Mouse (Mus musculus): ENCODE measurements around the gene Tbc1d2b. TPM values are rescaled to one million over a fixed set of nuclear protein-coding genes. Genes with fewer than 3 reads are reported as not detected.

Tbc1d2b gene
- polyA plus RNA-seq, 1 experiment from 2014 or later: 9.9 TPM

DNA sequence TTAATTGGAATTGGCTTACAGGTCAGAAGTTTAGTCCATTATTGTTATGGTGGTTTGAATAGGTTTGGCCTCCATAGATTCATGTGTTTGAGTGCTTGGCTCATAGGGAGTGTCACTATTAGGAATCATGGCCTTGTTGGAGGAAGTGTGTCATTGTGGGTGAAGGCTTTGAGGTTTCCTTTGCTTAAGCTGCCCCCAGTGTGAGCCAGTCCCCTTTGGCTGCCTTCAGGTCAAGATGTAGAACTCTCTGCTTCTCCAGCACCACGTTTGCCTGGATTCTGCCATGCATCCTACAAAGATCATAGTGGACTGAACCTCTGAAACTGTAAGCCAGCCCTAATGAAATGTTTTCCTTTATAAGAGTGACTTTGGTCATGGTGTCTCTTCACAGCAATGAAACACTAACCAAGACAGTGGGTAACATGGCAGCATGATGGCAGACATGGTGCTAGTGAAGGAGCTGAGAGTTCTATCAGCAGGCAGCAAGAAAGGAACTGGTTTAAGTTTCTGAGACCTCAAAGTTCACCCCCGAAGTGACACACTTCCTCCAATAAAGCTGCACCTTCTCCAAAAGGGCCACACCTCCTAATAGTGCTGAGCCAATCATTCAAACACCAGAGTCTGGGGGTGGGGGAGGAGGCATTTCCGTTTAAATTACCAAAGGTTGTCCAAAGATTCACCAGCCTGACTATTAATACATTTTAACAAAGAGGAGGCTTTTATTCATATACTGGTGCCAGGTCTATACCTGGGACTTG, 23.2 kb upstream of the Tbc1d2b start:
- Histone ChIP-seq H3K27ac (replicated peaks; ENCODE audit: low read depth, low read length) (no peak overlapping the region), H3K27me3 (ENCODE audit: control insufficient read depth, insufficient read depth, low read length) (no peaks in the 10 kb centered on the region), H3K9ac (replicated peaks; ENCODE audit: low read length) (no peak overlapping the region), H3K9me3 (replicated peaks; ENCODE audit: control insufficient read depth, low read length) (no peaks in the 10 kb centered on the region), H3K4me3 (ENCODE audit: low read depth, low read length) (no peak overlapping the region), H3K4me2 (ENCODE audit: low read depth, low read length) (no peak overlapping the region), H3K36me3 (replicated peaks; ENCODE audit: control insufficient read depth, insufficient read depth, low read depth, low read length) (no peaks in the 10 kb centered on the region), H3K4me1 (ENCODE audit: control insufficient read depth, insufficient read depth, low read length) (no peaks in the 10 kb centered on the region)
- ATAC-seq (replicated peaks; ENCODE audit: insufficient number of reproducible peaks, low FRiP score, low TSS enrichment, low read depth): no peak
- DNase-seq (ENCODE audit: low spot score): no peak
- WGBS: 62% methylated on average over 3 of the region's 3 CpGs

- WGBS: 90% methylated on average over 3 of the region's 3 CpGs
- Histone ChIP-seq H3K4me1 (ENCODE audit: control insufficient read depth, insufficient read depth, low read length) (no peaks in the 10 kb centered on the region), H3K9ac (replicated peaks; ENCODE audit: low read length) (no peak overlapping the region), H3K4me2 (ENCODE audit: low read depth, low read length) (no peak overlapping the region), H3K27me3 (ENCODE audit: control insufficient read depth, insufficient read depth, low read length) (no peaks in the 10 kb centered on the region), H3K27ac (replicated peaks; ENCODE audit: low read depth, low read length) (no peak overlapping the region), H3K9me3 (replicated peaks; ENCODE audit: control insufficient read depth, low read length) (no peaks in the 10 kb centered on the region), H3K36me3 (replicated peaks; ENCODE audit: control insufficient read depth, insufficient read depth, low read depth, low read length) (no peaks in the 10 kb centered on the region), H3K4me3 (ENCODE audit: low read depth, low read length) (no peak overlapping the region)
- no peak for ATAC-seq (replicated peaks; ENCODE audit: insufficient number of reproducible peaks, low FRiP score, low TSS enrichment, low read depth)
- no peak for DNase-seq (ENCODE audit: low spot score)
Measured at GRCm38 (mm10) chr9:90278397-90278796, 7.8 kb upstream of the Tbc1d2b start.

GRCm38 (mm10) chr9:90277884-90278283, 7.3 kb upstream of the Tbc1d2b start:
- H3K4me2 ChIP-seq (ENCODE audit: low read depth, low read length): no peak overlapping the region
- no peak overlapping the region for H3K27ac ChIP-seq (replicated peaks; ENCODE audit: low read depth, low read length)
- H3K27me3 ChIP-seq (ENCODE audit: control insufficient read depth, insufficient read depth, low read length): no peaks in the 10 kb centered on the region
- no peak overlapping the region for H3K4me3 ChIP-seq (ENCODE audit: low read depth, low read length)
- H3K9ac ChIP-seq (replicated peaks; ENCODE audit: low read length): no peak overlapping the region
- 81% methylated on average over 2 of the region's 2 CpGs for WGBS
- DNase-seq (ENCODE audit: low spot score) (no peak), ATAC-seq (replicated peaks; ENCODE audit: insufficient number of reproducible peaks, low FRiP score, low TSS enrichment, low read depth) (no peak)
- H3K36me3 ChIP-seq (replicated peaks; ENCODE audit: control insufficient read depth, insufficient read depth, low read depth, low read length): no peaks in the 10 kb centered on the region
- H3K9me3 ChIP-seq (replicated peaks; ENCODE audit: control insufficient read depth, low read length): no peaks in the 10 kb centered on the region
- H3K4me1 ChIP-seq (ENCODE audit: control insufficient read depth, insufficient read depth, low read length): no peaks in the 10 kb centered on the region

- DNase-seq (ENCODE audit: low spot score) (no peak), ATAC-seq (replicated peaks; ENCODE audit: insufficient number of reproducible peaks, low FRiP score, low TSS enrichment, low read depth) (no peak)
- Histone ChIP-seq H3K4me1 (ENCODE audit: control insufficient read depth, insufficient read depth, low read length) (no peaks in the 10 kb centered on the region), H3K36me3 (replicated peaks; ENCODE audit: control insufficient read depth, insufficient read depth, low read depth, low read length) (no peaks in the 10 kb centered on the region), H3K9ac (replicated peaks; ENCODE audit: low read length) (no peak overlapping the region), H3K4me3 (ENCODE audit: low read depth, low read length) (no peak overlapping the region), H3K9me3 (replicated peaks; ENCODE audit: control insufficient read depth, low read length) (no peaks in the 10 kb centered on the region), H3K27ac (replicated peaks; ENCODE audit: low read depth, low read length) (no peak overlapping the region), H3K27me3 (ENCODE audit: control insufficient read depth, insufficient read depth, low read length) (no peaks in the 10 kb centered on the region), H3K4me2 (ENCODE audit: low read depth, low read length) (no peak overlapping the region)
- 96% methylated on average over 1 of the region's 1 CpGs for WGBS
Measured at GRCm38 (mm10) chr9:90276779-90277178, 6.2 kb upstream of the Tbc1d2b start.

DNA sequence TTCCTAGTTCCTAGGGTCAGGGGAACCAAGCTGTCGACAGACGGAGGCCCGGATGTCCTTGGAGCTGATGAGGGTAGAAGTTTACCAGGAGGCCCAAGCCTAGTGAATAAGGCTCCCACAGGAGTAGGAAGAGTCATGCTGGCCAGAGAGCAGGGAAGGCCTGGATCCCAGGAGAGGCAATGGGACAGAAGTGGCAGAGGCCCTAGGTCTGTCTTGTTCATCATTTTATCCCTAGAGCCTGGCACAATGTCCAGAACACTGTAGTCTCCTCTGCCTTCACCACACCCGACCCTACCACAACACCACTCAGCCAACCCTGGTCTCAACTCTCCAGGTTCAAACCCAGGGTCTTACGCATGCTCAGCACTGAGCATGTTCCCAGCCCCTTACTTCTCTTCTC, 5.3 kb upstream of the Tbc1d2b start:
- no peaks in the 10 kb centered on the region for H3K36me3 ChIP-seq (replicated peaks; ENCODE audit: control insufficient read depth, insufficient read depth, low read depth, low read length)
- no peak overlapping the region for H3K4me3 ChIP-seq (ENCODE audit: low read depth, low read length)
- H3K27me3 ChIP-seq (ENCODE audit: control insufficient read depth, insufficient read depth, low read length): no peaks in the 10 kb centered on the region
- no peak overlapping the region for H3K27ac ChIP-seq (replicated peaks; ENCODE audit: low read depth, low read length)
- ATAC-seq (replicated peaks; ENCODE audit: insufficient number of reproducible peaks, low FRiP score, low TSS enrichment, low read depth) (no peak), DNase-seq (ENCODE audit: low spot score) (no peak)
- no peak overlapping the region for H3K4me2 ChIP-seq (ENCODE audit: low read depth, low read length)
- no peaks in the 10 kb centered on the region for H3K9me3 ChIP-seq (replicated peaks; ENCODE audit: control insufficient read depth, low read length)
- 88% methylated on average over 5 of the region's 5 CpGs for WGBS
- H3K9ac ChIP-seq (replicated peaks; ENCODE audit: low read length): no peak overlapping the region
- no peaks in the 10 kb centered on the region for H3K4me1 ChIP-seq (ENCODE audit: control insufficient read depth, insufficient read depth, low read length)

DNA sequence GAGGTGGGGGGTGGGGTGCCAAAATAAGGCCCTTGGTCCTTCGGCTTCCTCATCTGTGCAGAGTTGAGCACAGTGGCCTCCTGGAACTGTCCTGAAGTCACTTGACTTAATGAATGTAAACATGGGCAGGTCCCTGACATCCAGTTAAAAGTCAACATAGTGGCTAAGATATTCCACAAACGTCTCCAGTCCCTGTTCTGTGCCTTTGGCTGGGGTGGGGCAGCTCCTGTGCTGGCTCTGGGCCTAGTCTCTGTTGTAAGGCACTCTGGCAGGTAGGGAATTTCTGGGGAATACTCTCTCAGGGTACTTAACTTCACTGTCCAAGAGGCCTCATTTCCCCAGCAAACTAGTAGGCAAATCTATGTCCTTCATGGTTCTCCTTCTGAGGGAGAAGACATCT, 4.9 kb upstream of the Tbc1d2b start:
- WGBS: 55% methylated on average over 2 of the region's 2 CpGs
- H3K4me2 ChIP-seq (ENCODE audit: low read depth, low read length): no peak overlapping the region
- no peak overlapping the region for H3K9ac ChIP-seq (replicated peaks; ENCODE audit: low read length)
- ATAC-seq (replicated peaks; ENCODE audit: insufficient number of reproducible peaks, low FRiP score, low TSS enrichment, low read depth) (no peak), DNase-seq (ENCODE audit: low spot score) (no peak)
- H3K4me3 ChIP-seq (ENCODE audit: low read depth, low read length): no peak overlapping the region
- H3K4me1 ChIP-seq (ENCODE audit: control insufficient read depth, insufficient read depth, low read length): no peaks in the 10 kb centered on the region
- H3K36me3 ChIP-seq (replicated peaks; ENCODE audit: control insufficient read depth, insufficient read depth, low read depth, low read length): no peaks in the 10 kb centered on the region
- no peaks in the 10 kb centered on the region for H3K27me3 ChIP-seq (ENCODE audit: control insufficient read depth, insufficient read depth, low read length)
- H3K9me3 ChIP-seq (replicated peaks; ENCODE audit: control insufficient read depth, low read length): no peaks in the 10 kb centered on the region
- H3K27ac ChIP-seq (replicated peaks; ENCODE audit: low read depth, low read length): no peak overlapping the region

DNA sequence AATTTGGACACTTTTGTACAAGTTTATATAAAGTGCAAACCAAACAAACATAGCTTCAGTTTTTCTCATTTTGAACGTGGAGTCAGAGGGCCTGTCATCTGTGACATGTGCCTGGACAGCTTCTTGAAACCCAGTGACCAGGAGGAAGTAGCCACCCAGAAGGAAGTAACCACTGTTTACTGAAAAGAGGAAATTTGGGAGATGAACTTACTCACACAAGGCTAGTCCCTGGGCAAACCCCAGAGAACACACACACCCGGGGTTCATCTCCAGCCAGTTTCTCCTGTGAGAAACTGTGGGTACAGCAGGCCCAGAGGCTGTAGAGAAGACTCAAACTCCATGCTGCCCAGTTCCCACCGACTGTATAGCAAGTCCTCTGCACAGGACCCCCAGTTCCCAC, 3.9 kb upstream of the Tbc1d2b start:
- Histone ChIP-seq H3K4me1 (ENCODE audit: control insufficient read depth, insufficient read depth, low read length) (0 out of 2 replicates have a peak, but pooled peaks cover 2% of the 10 kb centered on the region), H3K9me3 (replicated peaks; ENCODE audit: control insufficient read depth, low read length) (no peaks in the 10 kb centered on the region), H3K4me3 (ENCODE audit: low read depth, low read length) (no peak overlapping the region), H3K36me3 (replicated peaks; ENCODE audit: control insufficient read depth, insufficient read depth, low read depth, low read length) (no peaks in the 10 kb centered on the region), H3K27me3 (ENCODE audit: control insufficient read depth, insufficient read depth, low read length) (no peaks in the 10 kb centered on the region), H3K27ac (replicated peaks; ENCODE audit: low read depth, low read length) (no peak overlapping the region), H3K4me2 (ENCODE audit: low read depth, low read length) (no peak overlapping the region), H3K9ac (replicated peaks; ENCODE audit: low read length) (no peak overlapping the region)
- DNase-seq (ENCODE audit: low spot score) (no peak), ATAC-seq (replicated peaks; ENCODE audit: insufficient number of reproducible peaks, low FRiP score, low TSS enrichment, low read depth) (no peak)
- 83% methylated on average over 3 of the region's 3 CpGs for WGBS

DNA sequence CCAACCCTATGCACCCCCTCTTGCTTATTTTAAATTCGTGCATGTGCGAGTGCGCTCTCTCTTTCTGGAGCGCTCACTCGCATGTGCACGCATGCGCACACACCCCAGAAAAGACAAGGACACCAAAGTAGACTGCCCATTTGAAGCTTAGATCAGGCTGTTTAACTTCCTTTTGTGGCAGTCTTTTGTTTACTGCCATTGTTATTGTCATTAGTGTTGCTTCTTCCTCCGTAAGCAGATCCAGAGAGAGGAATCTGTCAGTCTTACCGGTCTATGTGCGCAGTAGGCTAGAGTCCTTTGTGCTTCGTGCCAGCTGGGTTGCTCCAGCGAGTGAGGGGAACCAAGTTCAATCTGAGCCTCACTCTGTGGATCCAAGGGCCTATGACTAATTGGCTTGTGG, 1.7 kb upstream of the Tbc1d2b start:
- Histone ChIP-seq H3K4me1 (ENCODE audit: control insufficient read depth, insufficient read depth, low read length) (0 out of 2 replicates have a peak, but pooled peaks cover 3% of the 10 kb centered on the region), H3K27ac (replicated peaks; ENCODE audit: low read depth, low read length) (no peak overlapping the region), H3K27me3 (ENCODE audit: control insufficient read depth, insufficient read depth, low read length) (no peaks in the 10 kb centered on the region), H3K9me3 (replicated peaks; ENCODE audit: control insufficient read depth, low read length) (no peaks in the 10 kb centered on the region), H3K4me2 (ENCODE audit: low read depth, low read length) (no peak overlapping the region), H3K4me3 (ENCODE audit: low read depth, low read length) (no peak overlapping the region), H3K9ac (replicated peaks; ENCODE audit: low read length) (no peak overlapping the region), H3K36me3 (replicated peaks; ENCODE audit: control insufficient read depth, insufficient read depth, low read depth, low read length) (no peaks in the 10 kb centered on the region)
- DNase-seq (ENCODE audit: low spot score) (no peak), ATAC-seq (replicated peaks; ENCODE audit: insufficient number of reproducible peaks, low FRiP score, low TSS enrichment, low read depth) (no peak)
- WGBS: 73% methylated on average over 12 of the region's 12 CpGs
